Mouse (Mus musculus) heart, embryonic 15.5 days (tissue): ENCODE results near the gene Ccser1. TPM values are rescaled to one million over a fixed set of nuclear protein-coding genes. Genes with fewer than 3 reads are reported as not detected.

Experiments
- ATAC-seq: fragments of 200-750 bp; cut with Nextera tagmentation; replicated peaks from 2 replicates; pipeline ENCODE4 v1.8.0; 2017; ENCODE audit warnings: low read depth, moderate TSS enrichment; ENCODE audit not compliant: insufficient number of reproducible peaks, insufficient read depth, low FRiP score
- H3K27ac ChIP-seq: fragments of 300-500 bp; sonication (generic); 2 replicates; pipeline ENCODE4 v1.5.1; 2015; ENCODE audit warnings: mild to moderate bottlenecking, inconsistent platforms
- H3K27me3 ChIP-seq: fragments of 300-500 bp; sonication (generic); 2 replicates; pipeline ENCODE4 v1.6.1; 2015; ENCODE audit warnings: inconsistent platforms
- H3K36me3 ChIP-seq: fragments of 300-500 bp; sonication (generic); 2 replicates; pipeline ENCODE4 v1.6.1; 2015; ENCODE audit warnings: mild to moderate bottlenecking, inconsistent platforms
- H3K4me1 ChIP-seq: fragments of 300-500 bp; sonication (generic); replicated peaks from 2 replicates; pipeline ENCODE4 v1.6.1; 2015; ENCODE audit warnings: inconsistent platforms
- H3K4me2 ChIP-seq: fragments of 300-500 bp; sonication (generic); 2 replicates; pipeline ENCODE4 v1.6.1; 2015; ENCODE audit warnings: inconsistent platforms, mild to moderate bottlenecking, moderate library complexity
- H3K4me3 ChIP-seq: fragments of 300-500 bp; sonication (generic); 2 replicates; pipeline ENCODE4 v1.5.1; 2015; ENCODE audit warnings: mild to moderate bottlenecking, inconsistent platforms
- H3K9ac ChIP-seq: fragments of 300-500 bp; sonication (generic); 2 replicates; pipeline ENCODE4 v1.6.1; 2015; ENCODE audit warnings: mild to moderate bottlenecking, inconsistent platforms
- H3K9me3 ChIP-seq: fragments of 300-500 bp; sonication (generic); replicated peaks from 2 replicates; pipeline ENCODE4 v1.6.1; 2016; ENCODE audit warnings: inconsistent platforms
- WGBS: fragments of 180-500 bp; shearing (Covaris S2); methylation state at CpG from one replicate; pipeline ENCODE4 v1.1.7; 2015; ENCODE audit warnings: mixed read lengths; 5-methylcytosine and 5-hydroxymethylcytosine counted together
- polyA plus RNA-seq: library from polyadenylated mRNA; unstranded; fragments of >200 nt; fragmentation: Nextera tagmentation; extraction: Ambion mirVana; gene quantifications from 2 replicates; pipeline ENCODE4 v1.2.1, GENCODE M21; 2015

Gene Ccser1
- polyA plus RNA-seq, 1 experiment from 2014 or later, result 2.2 TPM

DNA sequence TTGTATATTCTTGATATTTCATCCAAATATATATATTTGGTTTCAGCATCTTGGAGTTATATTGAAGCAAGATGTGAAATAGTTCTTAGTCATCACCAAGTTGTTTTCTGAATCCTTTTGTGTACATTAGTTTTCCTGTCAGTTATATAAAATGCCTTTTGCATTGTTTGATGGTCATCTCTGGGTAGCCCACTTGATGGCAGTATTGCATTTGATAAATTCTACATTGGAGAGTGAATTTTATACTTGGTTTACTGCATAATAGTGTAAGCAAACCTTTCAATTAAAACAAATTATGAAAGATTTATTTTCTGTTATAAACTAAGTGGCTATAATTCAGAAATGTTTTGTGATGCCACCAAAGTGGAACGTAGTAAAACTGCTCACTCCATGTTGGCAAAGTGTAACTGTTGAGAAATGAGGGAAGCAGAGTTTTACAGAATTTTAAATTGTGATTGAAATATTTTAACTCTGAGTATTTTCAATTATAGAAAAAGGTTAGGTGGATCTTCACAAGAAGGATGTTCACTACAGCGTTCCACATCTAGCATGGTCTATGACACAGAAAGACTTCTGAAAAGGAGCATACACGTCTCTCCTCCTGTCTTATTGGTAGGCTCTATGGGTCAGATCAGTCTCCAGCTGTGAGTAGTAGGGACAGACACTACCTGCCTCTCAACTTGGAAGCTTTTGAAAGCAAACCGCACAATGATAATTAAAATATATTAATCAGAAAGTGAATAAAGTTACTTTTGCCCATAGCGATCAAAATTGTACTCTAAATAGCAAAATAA, 167.1 kb downstream of the Ccser1 start:
- H3K4me2 ChIP-seq, result no peak overlapping the region
- H3K4me3 ChIP-seq, result no peak overlapping the region
- H3K27me3 ChIP-seq, result no peaks in the 10 kb centered on the region
- H3K4me1 ChIP-seq, result no peaks in the 10 kb centered on the region
- no peak overlapping the region for H3K27ac ChIP-seq
- H3K36me3 ChIP-seq, result no peaks in the 10 kb centered on the region
- WGBS, result 70% methylated on average over 5 of the region's 5 CpGs
- no peak overlapping the region for H3K9ac ChIP-seq
- ATAC-seq, result no peak
- H3K9me3 ChIP-seq, result no peaks in the 10 kb centered on the region

DNA sequence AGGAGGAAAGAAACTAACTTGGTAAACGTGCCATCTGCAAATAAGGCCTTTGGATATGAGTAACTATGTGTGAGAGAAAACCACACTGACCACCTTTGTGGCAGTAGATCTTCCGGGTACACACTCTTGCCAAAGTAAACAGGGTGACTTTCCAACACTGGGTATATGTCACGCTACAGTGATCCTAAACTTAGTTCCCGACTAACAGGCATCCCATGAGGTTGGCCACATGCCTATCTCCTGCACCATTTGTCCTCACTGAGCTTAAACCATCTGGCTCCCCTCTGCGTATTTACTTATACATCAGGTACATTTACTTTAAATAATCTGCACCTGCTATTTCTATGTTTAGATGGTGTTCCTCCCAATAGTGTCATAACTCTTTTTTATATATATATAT, 183.6 kb downstream of the Ccser1 start:
- no peak overlapping the region for H3K27ac ChIP-seq
- no peaks in the 10 kb centered on the region for H3K9me3 ChIP-seq
- no peaks in the 10 kb centered on the region for H3K36me3 ChIP-seq
- H3K4me1 ChIP-seq, result no peaks in the 10 kb centered on the region
- no peak overlapping the region for H3K4me3 ChIP-seq
- ATAC-seq, result no peak
- 69% methylated on average over 5 of the region's 5 CpGs for WGBS
- no peak overlapping the region for H3K4me2 ChIP-seq
- no peaks in the 10 kb centered on the region for H3K27me3 ChIP-seq
- H3K9ac ChIP-seq, result no peak overlapping the region

DNA sequence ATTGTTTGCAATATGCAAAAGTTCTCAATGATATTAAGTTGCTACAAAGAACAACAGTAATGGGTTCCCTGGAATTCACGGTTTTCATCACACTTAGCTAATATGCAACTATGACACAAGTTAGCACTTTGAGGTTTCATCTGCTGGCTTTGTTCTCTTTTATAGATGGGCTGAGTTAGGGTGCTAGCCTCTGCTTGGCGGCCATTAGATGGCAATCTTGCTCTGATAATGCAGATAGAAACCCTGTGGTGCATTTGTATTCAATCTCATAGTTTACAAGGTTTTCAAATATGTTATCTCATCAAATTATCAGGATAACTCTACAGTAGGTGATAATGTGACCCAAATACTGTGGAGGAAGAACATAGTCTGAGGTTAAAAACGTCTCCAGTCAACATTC, 202.4 kb downstream of the Ccser1 start:
- Histone ChIP-seq H3K36me3 (no peaks in the 10 kb centered on the region), H3K4me3 (no peak overlapping the region), H3K27ac (no peak overlapping the region), H3K9me3 (no peaks in the 10 kb centered on the region), H3K27me3 (no peaks in the 10 kb centered on the region), H3K4me2 (no peak overlapping the region), H3K9ac (no peak overlapping the region), H3K4me1 (no peaks in the 10 kb centered on the region)
- WGBS, result 22% methylated on average over 3 of the region's 3 CpGs
- ATAC-seq, result no peak

DNA sequence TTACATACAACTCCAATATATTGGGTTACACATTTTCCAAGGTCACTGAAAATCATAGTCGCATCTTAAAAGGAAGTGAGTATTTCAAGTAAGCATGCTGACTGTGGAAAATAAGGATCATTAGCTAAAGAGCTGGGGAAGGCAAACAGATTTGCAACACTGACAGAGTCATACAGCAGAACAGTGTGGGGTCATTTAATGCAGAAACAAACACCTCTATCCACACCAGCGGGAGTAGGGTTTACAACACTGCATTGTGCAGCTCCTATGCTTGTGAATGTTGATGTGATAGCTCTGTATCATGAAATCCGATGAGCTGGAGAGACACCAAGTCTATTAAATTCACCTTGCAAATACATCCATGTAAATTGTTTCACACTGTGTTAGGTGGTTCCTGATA, 202.9 kb downstream of the Ccser1 start:
- Histone ChIP-seq H3K36me3 (no peaks in the 10 kb centered on the region), H3K9me3 (no peaks in the 10 kb centered on the region), H3K27me3 (no peaks in the 10 kb centered on the region), H3K4me1 (no peaks in the 10 kb centered on the region), H3K4me2 (no peak overlapping the region), H3K9ac (no peak overlapping the region), H3K4me3 (no peak overlapping the region), H3K27ac (no peak overlapping the region)
- WGBS, result 52% methylated on average over 3 of the region's 3 CpGs
- no peak for ATAC-seq

DNA sequence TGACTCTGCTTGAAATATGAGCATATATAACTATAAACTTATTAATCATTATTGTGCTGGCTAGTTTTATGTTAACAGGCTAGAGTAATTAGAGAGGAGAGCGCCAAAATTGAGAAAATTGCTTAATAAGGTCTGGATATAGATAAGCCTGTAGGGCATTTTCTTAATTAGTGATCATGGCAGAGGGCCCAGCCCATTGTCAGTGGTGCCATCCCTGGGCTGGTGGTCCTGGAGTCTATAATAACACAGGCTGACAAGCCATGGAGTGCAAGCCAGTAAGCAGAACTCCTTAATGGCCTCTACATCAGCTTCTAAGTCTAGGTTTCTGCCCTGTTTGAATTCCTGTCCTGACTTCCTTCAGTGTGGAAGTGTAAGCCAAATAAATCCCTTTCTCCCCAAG, 206.9 kb downstream of the Ccser1 start:
- ATAC-seq, result no peak
- no peak overlapping the region for H3K27ac ChIP-seq

DNA sequence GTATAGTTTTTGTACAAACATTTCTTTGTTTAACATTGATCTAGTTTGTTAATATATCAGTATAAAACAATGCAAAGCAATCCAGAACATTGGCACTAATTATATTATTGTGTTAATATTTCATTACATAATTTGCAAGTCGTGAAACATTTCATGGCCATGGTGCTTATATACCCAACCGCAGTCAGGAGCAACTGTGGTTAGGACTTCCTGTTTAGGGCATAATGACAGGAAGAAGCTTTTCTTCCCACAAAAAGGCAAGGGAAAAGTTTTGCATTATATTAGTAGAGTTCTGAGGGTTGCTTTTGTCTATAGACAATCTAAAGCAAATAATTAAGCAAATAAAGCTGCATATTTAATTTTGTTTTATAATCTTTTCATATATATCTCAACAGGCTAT, 247.4 kb downstream of the Ccser1 start:
- H3K27me3 ChIP-seq, result no peaks in the 10 kb centered on the region
- H3K4me3 ChIP-seq, result no peak overlapping the region
- H3K4me2 ChIP-seq, result no peak overlapping the region
- WGBS, result 76% methylated on average over 2 of the region's 2 CpGs
- no peak for ATAC-seq
- no peak overlapping the region for H3K9ac ChIP-seq
- H3K36me3 ChIP-seq, result no peaks in the 10 kb centered on the region
- no peaks in the 10 kb centered on the region for H3K4me1 ChIP-seq
- H3K27ac ChIP-seq, result no peak overlapping the region
- H3K9me3 ChIP-seq, result no peaks in the 10 kb centered on the region

More for the DNA sequence above, 206.9 kb downstream of the Ccser1 start:
- H3K27me3 ChIP-seq, result no peaks in the 10 kb centered on the region
- H3K4me2 ChIP-seq, result no peak overlapping the region
- 82% methylated on average over 1 of the region's 1 CpGs for WGBS
- H3K9me3 ChIP-seq, result no peaks in the 10 kb centered on the region
- no peak overlapping the region for H3K9ac ChIP-seq
- H3K4me3 ChIP-seq, result no peak overlapping the region
- no peaks in the 10 kb centered on the region for H3K4me1 ChIP-seq
- no peaks in the 10 kb centered on the region for H3K36me3 ChIP-seq

DNA sequence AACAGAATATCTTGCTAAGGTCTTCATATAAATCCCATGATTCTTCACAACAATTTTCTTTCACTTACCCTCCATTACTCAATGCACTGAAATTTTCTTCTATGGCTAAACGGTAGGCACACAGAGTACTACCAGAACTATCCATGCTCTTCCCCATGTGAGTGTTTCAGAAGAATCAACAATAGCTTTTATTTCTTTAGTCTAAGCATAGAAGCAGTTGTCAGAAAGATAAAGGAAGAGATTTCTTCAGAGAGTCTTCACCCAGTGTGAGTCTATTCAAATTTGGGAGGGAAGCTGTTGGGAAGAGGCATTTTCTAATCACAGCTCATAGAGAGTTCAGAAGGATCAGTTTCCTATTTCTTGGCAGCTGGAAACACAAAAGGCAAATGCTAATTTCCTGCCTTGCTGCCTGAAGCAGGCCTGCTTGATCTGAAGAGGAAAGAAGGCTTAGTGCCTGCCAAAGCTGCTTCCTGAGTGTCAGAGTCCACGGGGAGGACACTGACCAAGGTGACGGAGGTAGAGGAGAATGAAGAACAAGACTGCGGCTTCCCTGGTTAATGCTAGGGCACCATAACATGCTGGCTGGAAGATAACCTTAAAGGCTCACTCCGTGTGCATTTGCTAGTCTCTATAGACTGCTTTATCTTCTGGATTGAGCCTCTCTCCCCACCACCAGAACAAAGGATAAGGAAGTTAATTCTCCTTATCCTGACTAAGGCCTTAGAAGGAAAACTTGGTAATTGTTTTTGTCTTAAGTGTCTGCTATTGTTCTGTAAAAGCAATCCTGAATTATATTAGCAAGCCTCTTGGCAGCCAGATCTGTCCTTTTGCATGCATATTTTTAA, 251.0 kb downstream of the Ccser1 start:
- Histone ChIP-seq H3K4me2 (no peak overlapping the region), H3K36me3 (no peaks in the 10 kb centered on the region), H3K4me1 (no peaks in the 10 kb centered on the region), H3K9ac (no peak overlapping the region), H3K27me3 (no peaks in the 10 kb centered on the region), H3K9me3 (no peaks in the 10 kb centered on the region), H3K27ac (peak overlapping the region; percentile 47), H3K4me3 (no peak overlapping the region)
- 0 out of 2 replicates have a peak, but pooled peaks have one; percentile 43 for ATAC-seq
- WGBS, result 23% methylated on average over 5 of the region's 5 CpGs

DNA sequence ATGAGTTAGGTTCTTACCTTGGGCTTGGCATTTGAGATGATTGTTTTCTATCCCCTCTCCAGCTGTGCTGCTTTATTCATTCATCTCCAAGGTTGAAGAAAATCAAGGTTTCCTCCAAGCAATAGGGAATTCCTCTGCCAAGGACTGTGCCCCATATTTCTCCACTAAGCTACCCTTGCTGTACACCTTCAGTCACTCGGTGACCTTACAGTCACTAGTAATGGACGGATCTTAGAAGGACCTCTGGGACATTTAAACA, 251.5 kb downstream of the Ccser1 start:
- Histone ChIP-seq H3K27ac (peak overlapping the region; percentile 47), H3K4me3 (no peak overlapping the region), H3K27me3 (no peaks in the 10 kb centered on the region), H3K4me2 (no peak overlapping the region), H3K9ac (no peak overlapping the region), H3K9me3 (no peaks in the 10 kb centered on the region), H3K36me3 (no peaks in the 10 kb centered on the region), H3K4me1 (no peaks in the 10 kb centered on the region)
- WGBS, result 80% methylated on average over 2 of the region's 2 CpGs
- ATAC-seq, result no peak

DNA sequence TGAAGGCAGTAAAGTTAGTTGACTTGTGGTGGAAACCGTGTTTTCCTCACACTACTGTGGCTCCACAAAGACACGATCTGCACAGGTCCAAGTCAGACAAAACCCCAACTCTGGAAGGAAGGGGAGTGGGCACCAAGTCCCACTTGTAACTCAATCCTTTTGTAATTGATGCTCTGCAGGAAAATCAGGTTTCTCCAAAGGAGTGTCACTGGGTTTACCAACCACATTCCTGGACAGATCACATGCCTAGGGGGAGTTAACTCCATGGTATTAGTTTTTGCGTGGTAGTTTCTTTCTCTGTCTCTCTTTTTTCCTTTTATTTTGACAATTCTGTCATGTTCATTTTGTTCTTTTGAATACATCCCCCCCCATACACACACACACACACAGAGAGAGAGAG, 252.0 kb downstream of the Ccser1 start:
- Histone ChIP-seq H3K27ac (no peak overlapping the region), H3K4me3 (no peak overlapping the region), H3K4me1 (no peaks in the 10 kb centered on the region), H3K4me2 (no peak overlapping the region), H3K9ac (no peak overlapping the region), H3K27me3 (no peaks in the 10 kb centered on the region), H3K9me3 (no peaks in the 10 kb centered on the region), H3K36me3 (no peaks in the 10 kb centered on the region)
- WGBS, result 72% methylated on average over 3 of the region's 3 CpGs
- no peak for ATAC-seq

DNA sequence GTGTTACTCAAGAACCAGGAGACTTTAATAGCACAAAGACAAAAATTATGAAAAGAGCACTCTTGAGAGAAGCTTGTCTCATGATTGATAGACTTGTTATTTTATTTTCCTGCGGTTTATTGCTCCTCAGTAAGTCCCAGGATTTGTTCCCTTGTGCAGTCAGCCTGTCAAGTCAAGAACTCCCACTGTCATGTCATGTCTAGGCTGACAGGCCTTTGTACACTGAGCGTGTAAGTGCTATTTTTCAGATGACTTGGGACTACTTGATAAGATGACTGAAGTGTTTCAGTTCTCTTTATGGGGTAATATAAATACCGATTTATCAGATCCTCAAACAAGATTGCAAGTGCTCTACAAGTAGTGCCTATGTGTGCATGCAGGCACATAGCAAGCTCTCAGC, 252.6 kb downstream of the Ccser1 start:
- Histone ChIP-seq H3K27ac (no peak overlapping the region), H3K4me1 (no peaks in the 10 kb centered on the region), H3K9ac (no peak overlapping the region), H3K4me2 (no peak overlapping the region), H3K4me3 (no peak overlapping the region), H3K9me3 (no peaks in the 10 kb centered on the region), H3K36me3 (no peaks in the 10 kb centered on the region), H3K27me3 (no peaks in the 10 kb centered on the region)
- no peak for ATAC-seq
- WGBS, result 45% methylated on average over 3 of the region's 3 CpGs

DNA sequence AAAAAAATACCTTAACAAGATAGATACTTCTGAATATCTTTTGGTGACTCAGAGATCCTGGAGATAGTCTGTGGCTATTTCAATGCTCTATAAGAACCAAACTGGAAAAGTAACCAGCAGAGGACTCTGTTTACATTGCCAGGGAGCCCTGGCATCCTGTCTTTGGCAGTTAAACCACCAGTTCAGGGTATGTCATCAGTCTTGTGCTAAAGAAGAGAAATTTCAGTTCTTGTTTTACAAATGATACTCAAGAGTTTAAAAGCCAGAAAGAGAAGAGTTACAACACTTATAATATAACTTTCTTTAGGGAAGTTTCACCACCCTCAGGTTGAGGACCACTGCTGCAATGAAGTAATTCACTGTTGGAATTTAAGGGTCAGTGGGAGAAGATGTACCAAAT, 258.0 kb downstream of the Ccser1 start:
- H3K4me2 ChIP-seq, result no peak overlapping the region
- no peaks in the 10 kb centered on the region for H3K27me3 ChIP-seq
- H3K4me3 ChIP-seq, result no peak overlapping the region
- H3K36me3 ChIP-seq, result no peaks in the 10 kb centered on the region
- H3K27ac ChIP-seq, result no peak overlapping the region
- ATAC-seq, result no peak
- H3K9ac ChIP-seq, result no peak overlapping the region
- H3K4me1 ChIP-seq, result no peaks in the 10 kb centered on the region
- H3K9me3 ChIP-seq, result no peaks in the 10 kb centered on the region
